Mouse (Mus musculus): ENCODE data around the gene Clca2.
"Not testable (repeated sequence)": the region's sequence is repeated elsewhere in the genome, so short reads cannot be mapped to it uniquely, and the experiment has no call there.

The Clca2 gene

GRCm38 (mm10) chr3:145086180-145086579, 13.1 kb downstream of the Clca2 start:
- DNase-seq (ENCODE audit: low spot score in 2 of 2): no peak

GRCm38 (mm10) chr3:145083081-145083480, 16.2 kb downstream of the Clca2 start:
- DNase-seq (ENCODE audit: low spot score in 2 of 2): no peak

GRCm38 (mm10) chr3:145080904-145081303, 18.3 kb downstream of the Clca2 start:
- DNase-seq (ENCODE audit: low spot score in 2 of 2): no peak

GRCm38 (mm10) chr3:145078405-145078804, 20.8 kb downstream of the Clca2 start:
- DNase-seq (ENCODE audit: low spot score in 2 of 2): no peak

- no peak for DNase-seq (ENCODE audit: low spot score in 2 of 2)
Observed at GRCm38 (mm10) chr3:145072339-145072738, 26.9 kb downstream of the Clca2 start.

GRCm38 (mm10) chr3:145068964-145069363, 30.3 kb downstream of the Clca2 start:
- DNase-seq (ENCODE audit: low spot score in 2 of 2): no peak

GRCm38 (mm10) chr3:145055138-145055537, 44.1 kb downstream of the Clca2 start:
- not testable (repeated sequence) for DNase-seq (ENCODE audit: low spot score in 2 of 2)

GRCm38 (mm10) chr3:145049820-145050219, 49.4 kb downstream of the Clca2 start:
- DNase-seq (ENCODE audit: low spot score in 2 of 2): no peak

- DNase-seq (ENCODE audit: low spot score in 2 of 2): no peak
Observed at GRCm38 (mm10) chr3:145038813-145039212, 60.4 kb downstream of the Clca2 start.

GRCm38 (mm10) chr3:145032676-145033075, 66.6 kb downstream of the Clca2 start, which contains the start of gene Clca1:
TSS of gene Clca1 (minus strand) at chr3:145032776.
- no peak for DNase-seq (ENCODE audit: low spot score in 2 of 2)

GRCm38 (mm10) chr3:145028036-145028435, 71.2 kb downstream of the Clca2 start:
- no peak for DNase-seq (ENCODE audit: low spot score in 2 of 2)

- peak; percentile 15 to 53 for DNase-seq (ENCODE audit: low spot score in 2 of 2)
Observed at GRCm38 (mm10) chr3:145026750-145027149, 72.5 kb downstream of the Clca2 start.
